Mouse (Mus musculus): ENCODE measurements at regions not wholly inside any gene's neighbourhood (a gene's known extent, or its start where the extent isn't known, plus 50 kb on each side); places are given as distances from the start of the nearest gene placed in this dataset.

DNA sequence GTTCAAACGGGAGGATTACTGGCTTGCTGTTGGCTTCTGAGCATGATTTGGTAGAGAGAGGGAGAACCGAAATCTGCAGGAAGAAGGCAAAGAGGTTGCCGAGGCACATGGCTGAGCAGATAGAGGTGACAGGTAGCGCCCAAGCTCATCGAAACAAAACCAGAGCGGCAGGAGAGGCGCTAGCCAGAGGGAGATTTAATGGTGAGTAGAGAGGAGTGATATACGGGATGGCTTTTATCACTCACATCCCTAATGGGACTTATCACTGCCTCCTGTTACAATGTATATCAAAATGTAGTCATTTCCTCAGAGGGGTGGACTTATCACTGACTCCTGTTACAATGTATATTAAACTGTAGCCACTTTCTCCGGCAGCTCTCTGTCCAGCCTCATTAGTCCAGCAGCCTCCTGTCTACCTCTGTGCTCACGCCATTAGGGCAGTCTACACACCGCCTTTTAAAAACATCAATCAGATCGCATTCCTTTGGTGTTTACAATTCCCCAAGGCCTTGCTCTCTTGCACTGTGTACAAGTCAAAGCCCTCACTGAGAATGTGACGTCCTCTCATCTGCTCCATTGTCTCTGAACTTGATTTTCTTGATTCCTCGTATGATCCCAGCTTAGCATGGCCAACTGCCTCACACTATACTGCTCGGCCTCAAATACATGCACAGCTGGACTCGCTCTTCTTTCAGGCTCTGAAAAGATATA is 59.0 kb upstream of the Ppm1h start:
- Histone ChIP-seq H3K79me2 (replicated peaks; ENCODE audit: control insufficient read depth, extremely low read depth, insufficient read depth, poor library complexity, severe bottlenecking) (no peaks in the 10 kb centered on the region), H3K36me3 (replicated peaks in 1 of 2; ENCODE audit: control insufficient read depth in 1 of 2, insufficient read depth in 1 of 2, low read length in 1 of 2) (no peaks in the 10 kb centered on the region)
- dilution Hi-C loops (cut with MboI; ENCODE audit: extremely low pct_ligation_motif_present, extremely low pct_unique_long_range_greater_than_20kb, low sequenced_read_pairs), result no loop called here

More for the DNA sequence above, 59.0 kb upstream of the Ppm1h start:
- TF ChIP-seq GABPA (IDR thresholded peaks at IDR 0.05; ENCODE audit: insufficient replicate concordance, low read depth, low read length) (no peak), RAD21 (IDR thresholded peaks at IDR 0.05; ENCODE audit: low read depth, low read length) (no peak), TCF12 (IDR thresholded peaks at IDR 0.05; ENCODE audit: low read depth, low read length) (no peak), RCOR1 (conservative IDR thresholded peaks at IDR 0.05; ENCODE audit: low read depth, low read length) (no peak), UBTF (IDR thresholded peaks at IDR 0.05; ENCODE audit: low read depth, low read length) (no peak), PAX5 (IDR thresholded peaks at IDR 0.05; ENCODE audit: low read length) (no peak)
- Histone ChIP-seq H3K27ac (ENCODE audit: insufficient read depth, low read depth) (no peak overlapping the region), H3K4me2 (ENCODE audit: insufficient read depth, low read depth, poor library complexity, severe bottlenecking) (no peak overlapping the region), H3K4me3 (replicated peaks in 1 of 3; ENCODE audit: low read depth in 2 of 3, low read length in 2 of 3, poor library complexity in 1 of 3) (no peak overlapping the region), H3K27me3 (replicated peaks) (no peaks in the 10 kb centered on the region), H3K9me3 (replicated peaks; ENCODE audit: low read length) (peaks cover 3% of the 10 kb centered on the region), H3K9ac (ENCODE audit: insufficient read depth, low read depth) (no peak overlapping the region), H3K4me1 (ENCODE audit: control insufficient read depth in 1 of 2, insufficient read depth in 2 of 2) (no peaks in the 10 kb centered on the region)
- no peak for DNase-seq (ENCODE audit: extremely low read depth)
- in situ Hi-C loops (cut with MboI; ENCODE audit: low pct_ligation_motif_present, low pct_unique_long_range_greater_than_20kb, low sequenced_read_pairs), result no loop called here
